Mouse (Mus musculus) ovary, postnatal 14 days (tissue): Measurements from ENCODE around the gene AI464131.
A peak's percentile ranks its signal among the peaks of the same experiment; 100 is the strongest.

ENCODE experiments used
- DNase-seq: peaks from one replicate; pipeline ENCODE4 v3.0.0; 2022; ENCODE audit warnings: low spot score

Gene AI464131

GRCm38 (mm10) chr4:41504325-41504724 is 1.4 kb upstream of the AI464131 start:
- DNase-seq, result no peak

DNA sequence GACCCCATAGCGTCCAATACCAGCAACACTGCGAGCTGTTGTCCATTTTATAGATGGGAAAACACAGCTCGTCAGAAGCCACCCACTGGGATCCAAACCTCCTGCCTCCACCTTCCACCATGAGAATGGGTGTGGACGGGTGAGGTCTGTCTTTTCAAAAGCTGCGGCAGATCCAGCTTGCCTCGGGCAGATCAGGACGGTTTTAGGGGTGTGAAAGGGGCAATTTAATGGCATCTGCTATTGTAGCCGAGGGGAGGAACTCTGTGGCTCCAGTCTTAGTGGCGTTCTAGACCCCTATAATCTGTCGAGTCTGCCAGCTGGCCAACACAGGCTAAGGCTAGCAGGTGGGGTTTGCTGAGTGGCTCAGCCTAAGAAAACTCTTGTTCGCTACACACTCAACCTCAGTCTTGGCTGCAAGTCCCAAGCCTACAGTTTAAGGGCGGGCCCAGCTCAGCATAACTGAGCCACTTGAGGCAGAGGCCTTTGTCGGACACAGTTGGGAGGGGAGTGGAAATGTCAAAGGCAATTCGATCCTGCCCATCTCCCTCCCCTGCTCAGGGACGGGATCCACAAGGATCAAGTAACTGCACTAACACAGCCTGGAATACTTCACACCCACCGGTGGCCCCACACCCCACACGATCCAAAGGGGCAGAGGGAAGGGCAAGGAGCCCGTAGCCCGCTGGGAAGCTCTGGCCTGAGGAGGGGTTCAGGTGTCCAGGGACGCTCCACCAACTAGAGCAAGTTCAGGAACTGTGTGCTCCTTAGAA is 520 bp downstream of the AI464131 start:
- no peak for DNase-seq

GRCm38 (mm10) chr4:41500787-41501186 is 2.1 kb downstream of the AI464131 start:
- no peak for DNase-seq

DNA sequence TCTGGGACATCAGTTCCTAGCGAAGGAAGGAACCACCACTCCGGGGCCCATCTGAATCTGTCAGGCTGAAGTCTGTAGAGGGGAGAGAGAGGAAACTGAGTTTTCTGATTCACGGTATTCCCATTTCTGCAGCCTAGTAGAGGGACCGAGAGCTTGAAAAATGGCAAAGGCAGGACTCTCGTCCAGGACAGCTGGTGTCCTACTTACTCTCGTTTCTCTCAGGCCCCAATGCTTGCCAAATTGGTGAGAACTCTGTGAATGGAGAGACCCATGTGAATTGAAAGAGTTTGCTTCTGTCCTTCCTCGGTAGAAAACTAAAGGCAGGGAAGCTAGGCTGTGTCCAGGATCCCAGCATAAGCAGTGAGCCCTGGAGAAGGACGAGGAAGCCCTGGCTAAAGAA is 3.3 kb downstream of the AI464131 start:
- no peak for DNase-seq

DNA sequence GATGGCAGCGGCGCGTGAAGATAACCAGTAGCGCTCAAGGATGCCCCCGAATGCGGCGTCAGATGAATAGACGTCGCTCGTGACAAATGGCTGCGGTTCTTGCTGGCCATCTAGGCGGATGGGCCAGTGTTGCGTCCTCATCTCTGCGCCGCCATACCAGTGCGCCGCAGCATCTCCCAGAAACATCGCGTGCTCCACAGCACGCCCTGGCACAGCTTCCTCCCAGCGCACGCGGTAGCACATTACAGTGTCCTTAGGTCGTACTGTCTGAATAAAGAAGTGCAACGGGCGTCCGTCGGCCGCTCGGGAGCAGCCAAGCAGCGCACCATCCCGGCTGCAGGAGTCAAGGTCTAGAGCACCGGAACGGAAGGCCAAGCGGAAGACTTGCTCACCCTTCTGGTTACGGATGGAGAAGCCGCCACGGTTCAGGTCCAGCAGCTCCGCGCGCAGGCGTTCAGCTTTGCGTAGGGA is 3.9 kb downstream of the AI464131 start:
- no peak for DNase-seq

DNA sequence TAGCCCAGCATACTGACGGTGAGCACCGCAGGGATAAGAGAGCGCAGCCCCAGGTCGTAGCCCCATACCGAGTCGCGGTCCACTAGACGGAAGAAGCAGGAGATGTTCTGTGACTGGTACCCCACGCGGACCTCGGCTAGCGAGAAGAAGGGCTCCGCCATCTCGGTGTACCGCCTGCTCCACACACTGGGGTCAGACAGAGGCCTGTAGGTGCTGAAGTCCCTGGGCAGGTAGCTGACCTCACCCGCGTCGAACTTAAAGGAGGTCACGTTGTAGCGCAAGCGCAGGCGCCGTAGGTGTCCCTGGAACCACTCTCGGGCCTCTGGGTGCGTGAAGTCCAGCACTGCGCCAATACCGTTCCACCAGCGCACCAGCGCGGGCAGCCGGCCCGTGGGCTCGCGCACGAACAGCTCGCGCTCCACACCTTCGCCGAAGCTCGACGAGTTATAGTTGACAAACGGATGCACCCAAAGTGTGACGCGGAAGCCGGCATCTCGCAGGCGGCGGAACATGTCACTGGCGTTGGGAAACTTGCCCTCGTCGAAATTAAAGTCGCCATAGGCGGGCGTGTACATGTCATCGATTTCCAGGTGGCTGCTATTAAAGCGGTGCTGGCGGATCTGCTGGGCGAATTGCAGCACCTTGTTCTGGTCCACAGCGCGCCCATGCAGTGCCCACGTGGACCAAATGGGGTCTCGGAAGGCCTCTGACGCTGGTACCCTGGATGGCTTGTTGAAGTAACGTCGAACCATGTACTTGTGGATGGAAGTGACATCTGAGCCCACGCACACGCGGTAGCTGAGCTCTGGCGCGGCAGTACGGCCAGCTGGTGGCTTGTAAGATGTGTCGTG is 4.7 kb downstream of the AI464131 start:
- no peak for DNase-seq

- DNase-seq, result no peak
Observed at GRCm38 (mm10) chr4:41497579-41497978, 5.3 kb downstream of the AI464131 start.

- no peak for DNase-seq
Observed at GRCm38 (mm10) chr4:41497046-41497445, 5.8 kb downstream of the AI464131 start.

- DNase-seq, result no peak
Observed at GRCm38 (mm10) chr4:41495850-41496249, 7.0 kb downstream of the AI464131 start.

DNA sequence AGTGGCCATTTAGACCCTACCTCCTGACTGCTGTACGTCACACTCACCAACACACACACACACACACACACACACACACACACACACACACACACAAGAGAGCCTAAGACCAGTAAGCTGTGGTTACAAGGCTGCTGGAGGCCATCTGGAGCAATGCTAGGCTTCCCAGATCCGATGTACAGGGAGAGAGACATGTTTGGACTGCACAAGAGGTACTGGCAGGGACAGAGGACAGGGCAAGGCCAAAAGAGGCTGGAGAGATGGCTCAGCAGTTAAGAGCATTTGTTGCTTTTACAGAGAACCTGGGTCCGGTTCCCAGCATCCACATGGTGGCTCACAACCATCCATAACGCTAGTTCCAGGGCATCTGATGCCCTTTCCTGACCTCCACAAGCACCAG is 7.8 kb downstream of the AI464131 start:
- DNase-seq, result no peak

GRCm38 (mm10) chr4:41494378-41494777 is 8.5 kb downstream of the AI464131 start:
- DNase-seq, result no peak

DNA sequence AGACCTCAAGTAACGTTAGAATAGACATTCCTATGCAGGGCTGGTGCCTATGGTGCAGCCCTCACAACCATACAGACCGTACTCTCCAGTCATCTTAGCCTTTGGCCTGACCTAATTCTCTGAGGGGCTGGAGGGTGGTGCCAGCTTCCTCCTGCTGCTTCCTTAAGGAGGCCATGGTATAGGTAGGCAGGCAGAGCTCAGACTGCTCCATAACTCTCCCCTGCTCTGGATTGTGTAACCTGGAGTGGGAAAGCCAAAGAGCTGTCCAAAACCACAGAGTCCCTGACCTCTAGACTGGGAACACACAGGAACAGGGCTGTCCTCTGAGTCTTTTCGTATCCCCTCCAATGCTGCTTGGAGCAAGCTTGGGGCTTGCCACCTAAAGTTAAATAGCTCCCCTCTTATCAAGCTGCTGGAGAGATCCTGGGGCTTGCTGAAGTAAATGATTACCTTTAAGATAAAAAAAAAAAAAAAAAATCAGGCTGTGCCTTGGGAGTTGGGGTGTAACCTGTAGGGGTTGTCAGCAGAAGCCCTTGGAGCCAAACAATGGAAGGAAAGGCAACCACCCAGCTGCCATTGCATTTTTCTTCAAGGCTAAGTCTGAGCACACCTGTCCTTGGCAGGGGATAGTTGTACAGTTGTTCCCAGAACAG is 9.3 kb downstream of the AI464131 start:
- DNase-seq, result no peak

- DNase-seq, result no peak
Observed at GRCm38 (mm10) chr4:41492951-41493350, 9.9 kb downstream of the AI464131 start.

DNA sequence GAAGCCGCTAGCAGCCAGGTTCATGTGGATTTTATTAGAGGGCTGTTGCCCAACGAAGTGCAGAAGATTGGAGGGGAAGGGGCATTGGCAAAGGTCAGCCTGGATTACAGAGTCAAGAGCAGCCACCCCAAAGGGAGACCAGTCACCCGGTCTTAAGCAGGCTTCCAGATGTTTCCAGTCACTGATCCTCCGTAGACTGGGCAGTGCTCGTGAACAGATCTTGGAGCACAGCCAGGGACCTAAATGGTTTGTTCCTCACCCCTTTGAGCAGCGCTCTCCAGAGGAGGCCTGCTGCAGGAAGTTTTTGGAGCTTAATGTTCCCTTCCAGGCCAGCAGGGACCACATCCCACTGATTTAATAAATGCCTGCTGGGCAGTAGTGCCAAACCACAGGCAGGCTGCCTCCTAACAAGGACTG is 21.3 kb downstream of the AI464131 start:
- DNase-seq, result peak; percentile 69

DNA sequence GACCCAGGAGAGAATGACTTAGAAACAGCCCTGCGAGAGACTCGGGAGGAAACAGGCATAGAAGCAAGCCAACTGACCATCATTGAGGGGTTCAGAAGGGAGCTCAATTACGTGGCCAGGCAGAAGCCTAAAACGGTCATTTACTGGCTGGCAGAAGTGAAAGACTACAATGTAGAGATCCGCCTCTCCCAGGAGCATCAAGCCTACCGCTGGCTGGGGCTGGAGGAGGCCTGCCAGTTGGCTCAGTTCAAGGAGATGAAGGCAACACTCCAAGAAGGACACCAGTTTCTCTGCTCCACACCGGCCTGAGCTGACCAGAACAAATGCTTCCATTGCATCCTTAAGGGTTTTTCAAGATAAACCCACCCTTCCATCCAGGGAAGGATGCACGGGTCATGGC is 22.6 kb downstream of the AI464131 start:
- peak; percentile 59 for DNase-seq

DNA sequence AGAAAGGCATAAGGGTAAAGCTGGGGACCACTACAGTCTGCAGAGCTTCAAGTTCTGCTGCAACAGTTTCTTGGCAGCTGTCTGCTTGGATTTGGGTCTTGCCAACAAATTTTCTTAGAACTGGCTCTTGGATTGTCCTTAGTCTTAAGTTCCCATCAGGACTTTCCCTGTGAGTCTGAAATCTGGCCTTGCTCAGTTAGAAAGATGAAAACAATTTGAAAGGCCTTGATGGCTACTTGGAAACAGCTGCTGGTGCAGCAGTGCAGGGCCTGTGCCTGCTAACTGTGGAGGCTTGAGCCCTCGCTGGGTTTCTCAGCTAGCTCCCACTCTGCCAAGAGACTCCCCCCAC is 23.4 kb downstream of the AI464131 start:
- peak; percentile 47 for DNase-seq

GRCm38 (mm10) chr4:41478751-41479455 is 24.0 kb downstream of the AI464131 start:
- DNase-seq, result no peak

GRCm38 (mm10) chr4:41477648-41478160 is 25.2 kb downstream of the AI464131 start:
- no peak for DNase-seq

- DNase-seq, result no peak
Observed at GRCm38 (mm10) chr4:41471384-41471689, 31.5 kb downstream of the AI464131 start.

GRCm38 (mm10) chr4:41470684-41471383 is 32.0 kb downstream of the AI464131 start:
- no peak for DNase-seq

DNA sequence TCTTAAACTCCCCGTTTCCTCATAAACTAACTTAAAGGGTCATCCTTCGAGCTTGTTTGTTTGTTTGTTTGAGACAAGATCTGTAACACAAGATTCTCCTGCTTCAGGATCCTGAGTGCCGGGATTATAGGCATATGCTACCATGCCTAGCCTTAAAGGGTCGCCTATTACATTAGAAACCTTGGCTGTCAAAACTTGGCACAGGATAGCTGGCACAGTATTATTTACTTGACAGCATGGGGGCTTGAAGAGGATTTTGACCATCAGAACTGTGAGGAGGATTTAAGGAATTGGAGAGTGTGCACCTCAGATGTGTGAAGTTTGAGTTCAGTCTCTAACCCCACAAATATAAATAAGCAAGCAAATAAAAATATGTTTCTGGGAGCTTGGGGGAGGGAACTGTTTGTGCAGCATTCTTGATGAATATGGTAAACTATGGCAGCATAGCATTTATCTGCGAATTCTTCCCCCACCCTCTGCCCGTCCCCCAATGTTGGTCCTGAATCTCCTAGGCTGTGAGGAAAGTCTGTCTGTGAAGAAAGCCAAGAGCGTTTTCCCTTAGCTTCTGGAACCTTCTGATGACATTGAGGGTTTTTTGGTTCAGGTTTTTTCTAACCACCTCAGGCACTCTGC is 32.7 kb downstream of the AI464131 start:
- no peak for DNase-seq
